Mouse (Mus musculus): ENCODE measurements around the gene Zfp811. TPM values are rescaled to one million over a fixed set of nuclear protein-coding genes. Genes with fewer than 3 reads are reported as not detected.
A peak's percentile ranks its signal among the peaks of the same experiment; 100 is the strongest.

Gene Zfp811
- polyA plus RNA-seq, 1 experiment from 2014 or later = 1.1 TPM

DNA sequence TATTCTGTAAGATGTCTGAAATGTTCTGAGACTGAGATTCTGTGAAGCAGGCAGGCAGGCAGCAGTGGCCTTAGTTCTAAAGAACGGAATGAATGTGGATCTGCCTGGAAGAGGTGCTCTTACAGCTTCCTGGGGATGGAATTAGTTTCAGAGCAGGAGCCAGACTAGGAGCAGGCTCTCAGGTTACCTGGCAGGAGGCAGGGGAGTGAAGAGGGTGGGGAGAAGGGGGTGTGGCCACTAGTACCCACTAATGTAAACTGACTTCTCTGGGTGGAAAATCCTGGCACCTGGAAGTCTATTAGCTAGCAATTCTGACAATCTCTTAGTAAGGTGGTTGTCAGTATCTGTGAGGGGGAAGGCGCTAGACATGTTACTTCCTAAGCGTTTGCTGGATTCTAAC, 24.1 kb downstream of the Zfp811 start:
- Histone ChIP-seq H3K36me3 (ENCODE audit: control insufficient read depth, insufficient read depth, low read length) (no peaks in the 10 kb centered on the region), H3K4me2 (replicated peaks; ENCODE audit: low read depth) (no peak overlapping the region), H3K4me3 (ENCODE audit: low read depth, low read length) (no peak overlapping the region), H3K27me3 (ENCODE audit: control insufficient read depth, insufficient read depth, low read length) (no peaks in the 10 kb centered on the region), H3K9ac (ENCODE audit: low read length) (no peak overlapping the region), H3K9me3 (ENCODE audit: control insufficient read depth, low read length) (no peaks in the 10 kb centered on the region), H3K4me1 (replicated peaks; ENCODE audit: control insufficient read depth, insufficient read depth) (no peaks in the 10 kb centered on the region; the same call in 1 of the 2 replicates), H3K27ac (replicated peaks) (no peak overlapping the region)
- no peak for TF ChIP-seq EP300 (optimal IDR thresholded peaks at IDR 0.05)
- TF ChIP-seq CTCF (IDR thresholded peaks at IDR 0.05; ENCODE audit: low read depth) = no peak
- DNase-seq (ENCODE audit: low spot score) = peak; percentile 38
- no peak for ATAC-seq (ENCODE audit: low FRiP score, low TSS enrichment)
- 78% methylated on average over 3 of the region's 3 CpGs for WGBS

GRCm38 (mm10) chr17:32777564-32777963, 32.2 kb downstream of the Zfp811 start:
- Histone ChIP-seq H3K27ac (replicated peaks) (no peak overlapping the region), H3K27me3 (ENCODE audit: control insufficient read depth, insufficient read depth, low read length) (no peaks in the 10 kb centered on the region), H3K36me3 (ENCODE audit: control insufficient read depth, insufficient read depth, low read length) (peaks cover 18% of the 10 kb centered on the region; the same call in 1 of the 2 replicates), H3K9me3 (ENCODE audit: control insufficient read depth, low read length) (no peaks in the 10 kb centered on the region), H3K4me2 (replicated peaks; ENCODE audit: low read depth) (no peak overlapping the region), H3K4me3 (ENCODE audit: low read depth, low read length) (no peak overlapping the region), H3K9ac (ENCODE audit: low read length) (no peak overlapping the region), H3K4me1 (replicated peaks; ENCODE audit: control insufficient read depth, insufficient read depth) (no peaks in the 10 kb centered on the region)
- TF ChIP-seq CTCF (IDR thresholded peaks at IDR 0.05; ENCODE audit: low read depth) = no peak
- TF ChIP-seq EP300 (optimal IDR thresholded peaks at IDR 0.05) = no peak
- DNase-seq (ENCODE audit: low spot score) (no peak), ATAC-seq (ENCODE audit: low FRiP score, low TSS enrichment) (no peak)
- WGBS = 95% methylated on average over 3 of the region's 3 CpGs

- no peak overlapping the region for H3K9ac ChIP-seq (ENCODE audit: low read length)
- H3K4me1 ChIP-seq (replicated peaks; ENCODE audit: control insufficient read depth, insufficient read depth) = no peaks in the 10 kb centered on the region
- no peaks in the 10 kb centered on the region for H3K27me3 ChIP-seq (ENCODE audit: control insufficient read depth, insufficient read depth, low read length)
- peaks cover 32% of the 10 kb centered on the region for H3K36me3 ChIP-seq (ENCODE audit: control insufficient read depth, insufficient read depth, low read length)
- no peak for DNase-seq (ENCODE audit: low spot score)
- TF ChIP-seq EP300 (optimal IDR thresholded peaks at IDR 0.05) (no peak), CTCF (IDR thresholded peaks at IDR 0.05; ENCODE audit: low read depth) (peak; percentile 58)
- no peak overlapping the region for H3K27ac ChIP-seq (replicated peaks)
- H3K4me2 ChIP-seq (replicated peaks; ENCODE audit: low read depth) = no peak overlapping the region
- no peak for ATAC-seq (ENCODE audit: low FRiP score, low TSS enrichment)
- no peak overlapping the region for H3K4me3 ChIP-seq (ENCODE audit: low read depth, low read length)
- H3K9me3 ChIP-seq (ENCODE audit: control insufficient read depth, low read length) = no peaks in the 10 kb centered on the region
- WGBS = 80% methylated on average over 1 of the region's 1 CpGs
Observed at GRCm38 (mm10) chr17:32771213-32771612, 38.5 kb downstream of the Zfp811 start.

DNA sequence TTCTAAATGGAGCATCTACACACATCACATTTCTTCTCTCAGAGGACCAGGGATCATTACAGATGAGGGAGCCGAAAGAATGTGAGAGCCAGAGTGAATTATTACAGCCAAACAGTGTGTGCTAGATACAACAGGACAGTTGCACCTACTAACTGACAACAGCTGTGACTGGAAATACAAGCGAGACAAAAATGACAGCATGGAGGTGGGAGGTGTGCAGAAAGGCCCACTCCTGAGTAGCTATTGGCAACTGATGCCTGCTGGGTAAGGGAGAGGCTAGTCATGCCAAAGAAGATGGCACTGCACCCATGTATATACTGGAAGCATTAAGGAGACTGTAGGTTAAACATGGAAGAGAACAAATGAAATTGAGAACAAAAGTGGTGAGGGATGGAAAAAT, 43.3 kb downstream of the Zfp811 start:
- peaks cover 25% of the 10 kb centered on the region for H3K36me3 ChIP-seq (ENCODE audit: control insufficient read depth, insufficient read depth, low read length)
- H3K4me1 ChIP-seq (replicated peaks; ENCODE audit: control insufficient read depth, insufficient read depth) = no peaks in the 10 kb centered on the region
- no peak overlapping the region for H3K9ac ChIP-seq (ENCODE audit: low read length)
- H3K27ac ChIP-seq (replicated peaks) = no peak overlapping the region
- no peak for ATAC-seq (ENCODE audit: low FRiP score, low TSS enrichment)
- no peak for TF ChIP-seq EP300 (optimal IDR thresholded peaks at IDR 0.05)
- no peak for TF ChIP-seq CTCF (IDR thresholded peaks at IDR 0.05; ENCODE audit: low read depth)
- no peaks in the 10 kb centered on the region for H3K27me3 ChIP-seq (ENCODE audit: control insufficient read depth, insufficient read depth, low read length)
- 100% methylated on average over 2 of the region's 2 CpGs for WGBS
- no peak overlapping the region for H3K4me3 ChIP-seq (ENCODE audit: low read depth, low read length)
- DNase-seq (ENCODE audit: low spot score) = no peak
- H3K4me2 ChIP-seq (replicated peaks; ENCODE audit: low read depth) = no peak overlapping the region
- H3K9me3 ChIP-seq (ENCODE audit: control insufficient read depth, low read length) = no peaks in the 10 kb centered on the region

DNA sequence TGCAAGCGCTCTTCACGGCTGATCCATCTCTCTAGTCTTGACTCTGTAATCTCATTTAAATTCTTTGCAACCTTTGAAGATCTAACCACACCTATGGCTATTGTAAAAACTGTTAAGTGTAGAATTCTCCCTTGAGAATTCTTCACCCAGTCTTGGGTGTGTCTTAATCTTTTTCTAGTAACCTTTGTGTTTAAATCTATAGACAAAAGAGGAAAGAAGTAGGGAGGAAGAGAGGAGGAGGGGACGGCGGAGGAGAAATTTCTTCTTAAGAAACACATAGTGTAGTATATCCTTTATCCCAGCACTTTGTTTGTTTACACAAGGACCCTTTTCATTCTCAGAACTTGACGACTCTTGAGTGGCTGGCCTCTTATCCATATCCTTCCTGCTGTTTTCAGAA, 52.4 kb downstream of the Zfp811 start:
- ATAC-seq (ENCODE audit: low FRiP score, low TSS enrichment) (no peak), DNase-seq (ENCODE audit: low spot score) (no peak)
- Histone ChIP-seq H3K4me2 (replicated peaks; ENCODE audit: low read depth) (no peak overlapping the region), H3K4me1 (replicated peaks; ENCODE audit: control insufficient read depth, insufficient read depth) (no peaks in the 10 kb centered on the region), H3K27ac (replicated peaks) (no peak overlapping the region), H3K9me3 (ENCODE audit: control insufficient read depth, low read length) (no peaks in the 10 kb centered on the region), H3K4me3 (ENCODE audit: low read depth, low read length) (no peak overlapping the region), H3K36me3 (ENCODE audit: control insufficient read depth, insufficient read depth, low read length) (no peaks in the 10 kb centered on the region), H3K27me3 (ENCODE audit: control insufficient read depth, insufficient read depth, low read length) (no peaks in the 10 kb centered on the region), H3K9ac (ENCODE audit: low read length) (no peak overlapping the region)
- TF ChIP-seq EP300 (optimal IDR thresholded peaks at IDR 0.05) (no peak), CTCF (IDR thresholded peaks at IDR 0.05; ENCODE audit: low read depth) (no peak)
- WGBS = 41% methylated on average over 5 of the region's 5 CpGs

GRCm38 (mm10) chr17:32753634-32754033, 56.1 kb downstream of the Zfp811 start:
- ATAC-seq (ENCODE audit: low FRiP score, low TSS enrichment) (peak; percentile 24; the same call in 1 of the 2 replicates), DNase-seq (ENCODE audit: low spot score) (peak; percentile 57)
- no peaks in the 10 kb centered on the region for H3K9me3 ChIP-seq (ENCODE audit: control insufficient read depth, low read length)
- no peaks in the 10 kb centered on the region for H3K27me3 ChIP-seq (ENCODE audit: control insufficient read depth, insufficient read depth, low read length)
- H3K27ac ChIP-seq (replicated peaks) = no peak overlapping the region
- TF ChIP-seq CTCF (IDR thresholded peaks at IDR 0.05; ENCODE audit: low read depth) (peak; percentile 62), EP300 (optimal IDR thresholded peaks at IDR 0.05) (no peak)
- H3K9ac ChIP-seq (ENCODE audit: low read length) = no peak overlapping the region
- H3K4me2 ChIP-seq (replicated peaks; ENCODE audit: low read depth) = no peak overlapping the region
- no peaks in the 10 kb centered on the region for H3K4me1 ChIP-seq (replicated peaks; ENCODE audit: control insufficient read depth, insufficient read depth)
- H3K4me3 ChIP-seq (ENCODE audit: low read depth, low read length) = no peak overlapping the region
- H3K36me3 ChIP-seq (ENCODE audit: control insufficient read depth, insufficient read depth, low read length) = no peaks in the 10 kb centered on the region
- WGBS = 16% methylated on average over 12 of the region's 12 CpGs

Measured in stomach, postnatal 0 days (tissue).